Mouse (Mus musculus): ENCODE measurements around the gene Dtymk. TPM values are rescaled to one million over a fixed set of nuclear protein-coding genes. Genes with fewer than 3 reads are reported as not detected.
A peak's percentile ranks its signal among the peaks of the same experiment; 100 is the strongest.
"Not testable (repeated sequence)": the region's sequence is repeated elsewhere in the genome, so short reads cannot be mapped to it uniquely, and the experiment has no call there.

Dtymk gene
- 255 TPM for polyA plus RNA-seq (2012; fragmentation: generic; extraction: Trizol)
- long read RNA-seq, experiment 1, transcript Dtymk-201 (5 exons, 1,003 nt) = major isoform, 54 of 115 reads
- long read RNA-seq, experiment 1, transcript Dtymk-202 (2 exons, 1,055 nt) = minor isoform, 37 of 115 reads
- long read RNA-seq, experiment 1, partial matches to known transcripts = 8 of 115 reads
- long read RNA-seq, experiment 1, other reads (novel, unspliced or antisense) = 12 of 115 reads
- long read RNA-seq, experiment 2, transcript Dtymk-202 (2 exons, 1,055 nt) = minor isoform, 13 of 52 reads
- long read RNA-seq, experiment 2, transcript Dtymk-201 (5 exons, 1,003 nt) = major isoform, 18 of 52 reads
- long read RNA-seq, experiment 2, partial matches to known transcripts = 0 of 52 reads
- long read RNA-seq, experiment 2, other reads (novel, unspliced or antisense) = 21 of 52 reads

DNA sequence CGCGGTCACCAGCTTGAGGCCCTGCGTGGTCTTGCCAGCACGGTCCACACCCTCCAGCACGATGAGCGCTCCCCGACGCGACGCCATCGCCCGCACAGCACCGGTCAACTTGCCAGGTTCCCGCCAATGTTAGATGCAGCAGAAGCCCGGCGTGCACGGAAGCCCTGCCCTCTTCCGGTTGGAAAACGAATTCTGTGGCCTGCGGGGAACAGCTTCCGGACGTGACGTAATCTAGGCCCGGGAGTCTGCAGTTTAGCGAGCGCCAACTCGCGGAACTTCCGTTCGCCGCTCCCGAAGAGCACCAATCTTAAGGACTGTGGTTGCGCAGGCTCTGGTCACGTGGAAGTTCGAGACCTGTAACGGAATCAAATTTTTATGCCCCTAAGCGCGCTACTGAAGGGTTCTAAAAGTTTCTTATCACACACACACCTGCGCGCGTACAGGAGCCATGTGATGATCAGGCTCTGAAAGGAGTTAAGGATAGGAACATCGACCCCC is at the start of gene Dtymk:
TSS of gene Dtymk (minus strand) at position 194 of the 498 bp plus-strand sequence.
- Histone ChIP-seq H3ac (ENCODE audit: control insufficient read depth, insufficient read length, low read depth) (peak within 1 kb of the TSS; percentile 85), H3K79me3 (ENCODE audit: low read depth) (peaks cover 42% of the 10 kb centered on the region), H3K4me3 (ENCODE audit: insufficient read depth, poor library complexity, severe bottlenecking) (peak within 1 kb of the TSS; percentile 63), H3K79me2 (ENCODE audit: control insufficient read depth, insufficient read depth) (peaks cover 78% of the 10 kb centered on the region), H3K36me3 (ENCODE audit: control insufficient read depth, insufficient read depth) (peaks cover 45% of the 10 kb centered on the region), H3K27me3 (ENCODE audit: control insufficient read depth, insufficient read depth, insufficient read length) (no peaks in the 10 kb centered on the region)
- TF ChIP-seq MAX (IDR thresholded peaks at IDR 0.05) (peak; percentile 94), MYOG (IDR thresholded peaks at IDR 0.05; ENCODE audit: control insufficient read depth, extremely low read depth, insufficient read length) (no peak), CTCF (IDR thresholded peaks at IDR 0.05; ENCODE audit: control insufficient read depth, insufficient read depth, insufficient read length) (no peak), MYOD1 (IDR thresholded peaks at IDR 0.05; ENCODE audit: control insufficient read depth, insufficient read length, low read depth) (no peak), FOSL1 (IDR thresholded peaks at IDR 0.05; ENCODE audit: insufficient read depth, low read length, poor library complexity, severe bottlenecking) (no peak), USF1 (IDR thresholded peaks at IDR 0.05; ENCODE audit: low read depth) (peak; percentile 90), CEBPB (IDR thresholded peaks at IDR 0.05; ENCODE audit: low read depth) (peak; percentile 35)

DNA sequence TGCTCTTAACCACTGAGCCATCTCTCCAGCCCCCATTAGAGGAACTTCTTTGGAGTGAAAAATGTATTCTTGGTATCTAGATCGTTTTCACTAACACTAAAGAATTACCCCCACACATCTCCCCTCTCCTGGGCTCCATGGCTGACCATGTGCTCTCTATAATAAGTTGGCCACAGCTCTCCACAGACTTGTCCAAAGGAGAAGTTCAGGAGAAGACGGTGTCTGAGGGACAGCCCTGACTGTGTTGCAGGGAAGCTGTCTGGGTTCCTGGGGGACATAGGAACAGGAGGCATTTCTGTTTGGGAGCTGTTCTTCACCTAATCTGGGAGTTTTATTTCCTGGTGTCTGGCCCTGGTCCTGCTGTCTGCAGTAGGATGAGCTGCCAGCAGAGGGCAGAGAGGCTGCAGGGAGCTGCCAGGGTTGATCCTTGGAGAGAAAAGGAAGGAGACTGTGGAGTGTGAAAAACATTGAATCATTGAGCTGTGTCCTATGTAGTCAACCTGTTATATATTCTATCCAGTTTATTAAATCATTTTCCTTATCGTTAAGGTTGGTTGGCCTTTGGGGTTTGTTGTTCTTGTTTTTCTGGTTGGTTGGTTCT is 44.1 kb upstream of the Dtymk start:
- not testable (repeated sequence) for H3K4me3 ChIP-seq (ENCODE audit: insufficient read depth, poor library complexity, severe bottlenecking); H3K79me3 ChIP-seq (ENCODE audit: low read depth); H3K36me3 ChIP-seq (ENCODE audit: control insufficient read depth, insufficient read depth); H3K27me3 ChIP-seq (ENCODE audit: control insufficient read depth, insufficient read depth, insufficient read length); H3K79me2 ChIP-seq (ENCODE audit: control insufficient read depth, insufficient read depth); H3ac ChIP-seq (ENCODE audit: control insufficient read depth, insufficient read length, low read depth)

DNA sequence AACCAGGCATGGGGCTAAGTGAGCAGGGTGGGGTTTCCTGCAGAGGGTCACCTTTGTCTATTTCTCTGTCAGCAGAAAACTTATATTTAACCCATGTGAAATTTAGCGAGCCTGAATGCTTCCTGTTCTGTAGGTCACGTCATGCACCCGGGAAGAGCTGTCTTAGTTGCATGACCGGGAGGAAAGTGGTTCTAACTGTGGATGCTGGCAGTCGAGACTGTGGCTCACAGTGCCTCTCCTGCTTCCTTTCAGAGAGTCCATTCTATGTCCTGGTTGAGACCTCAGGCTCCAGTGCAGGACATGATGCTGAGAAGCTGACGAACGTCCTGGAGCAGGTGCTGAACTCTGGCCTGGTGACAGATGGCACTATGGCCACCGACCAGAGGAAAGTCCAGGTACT is 36.8 kb upstream of the Dtymk start:
- not testable (repeated sequence) for H3K79me2 ChIP-seq (ENCODE audit: control insufficient read depth, insufficient read depth); H3K79me3 ChIP-seq (ENCODE audit: low read depth); H3ac ChIP-seq (ENCODE audit: control insufficient read depth, insufficient read length, low read depth); H3K4me3 ChIP-seq (ENCODE audit: insufficient read depth, poor library complexity, severe bottlenecking); H3K27me3 ChIP-seq (ENCODE audit: control insufficient read depth, insufficient read depth, insufficient read length); H3K36me3 ChIP-seq (ENCODE audit: control insufficient read depth, insufficient read depth)

DNA sequence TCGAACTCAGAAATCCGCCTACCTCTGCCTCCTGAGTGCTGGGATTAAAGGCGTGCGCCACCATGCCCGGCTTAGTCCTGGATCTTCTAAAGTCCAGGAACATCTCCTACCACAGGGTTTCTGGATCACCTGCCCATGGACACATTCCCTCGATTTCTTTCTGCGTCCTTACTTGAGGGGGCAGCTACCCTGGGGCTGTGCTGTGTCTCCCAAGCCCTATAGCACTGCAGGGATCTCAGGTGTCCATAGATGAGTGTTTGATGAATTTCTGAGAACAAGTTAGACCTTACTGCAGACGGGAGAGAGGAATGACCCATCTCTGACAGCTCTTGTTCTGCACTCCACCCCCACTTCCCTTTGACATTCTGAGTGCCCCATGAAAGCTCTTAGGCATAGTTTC is 35.6 kb upstream of the Dtymk start:
- Histone ChIP-seq H3K4me3 (ENCODE audit: insufficient read depth, poor library complexity, severe bottlenecking) (no peak overlapping the region), H3K27me3 (ENCODE audit: control insufficient read depth, insufficient read depth, insufficient read length) (no peaks in the 10 kb centered on the region), H3K36me3 (ENCODE audit: control insufficient read depth, insufficient read depth) (peaks cover 2% of the 10 kb centered on the region), H3K79me3 (ENCODE audit: low read depth) (no peaks in the 10 kb centered on the region), H3ac (ENCODE audit: control insufficient read depth, insufficient read length, low read depth) (no peak overlapping the region), H3K79me2 (ENCODE audit: control insufficient read depth, insufficient read depth) (no peaks in the 10 kb centered on the region)
- no peak for TF ChIP-seq CTCF (IDR thresholded peaks at IDR 0.05; ENCODE audit: control insufficient read depth, insufficient read depth, insufficient read length)
- TF ChIP-seq MAX (IDR thresholded peaks at IDR 0.05) = no peak

DNA sequence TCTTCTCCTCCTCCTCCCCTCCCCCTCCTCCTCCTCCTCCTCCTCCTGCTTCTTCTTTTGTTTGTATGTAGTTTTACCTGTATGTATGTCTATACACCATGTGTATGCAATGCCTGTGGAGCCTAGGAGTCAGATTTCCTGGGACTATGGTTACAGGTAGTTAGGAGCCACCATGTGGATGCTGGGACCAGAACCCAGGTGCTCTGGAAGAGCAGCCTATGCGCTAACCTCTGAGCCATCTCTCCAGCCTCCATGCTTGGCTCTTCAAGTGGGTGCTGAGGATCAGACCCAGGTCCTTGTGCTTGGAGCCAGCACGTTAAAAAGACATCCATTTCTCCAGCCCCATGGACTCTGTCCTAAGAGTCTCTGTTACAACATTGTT is 34.8 kb upstream of the Dtymk start:
- peaks cover 2% of the 10 kb centered on the region for H3K36me3 ChIP-seq (ENCODE audit: control insufficient read depth, insufficient read depth)
- H3K27me3 ChIP-seq (ENCODE audit: control insufficient read depth, insufficient read depth, insufficient read length) = no peaks in the 10 kb centered on the region
- H3ac ChIP-seq (ENCODE audit: control insufficient read depth, insufficient read length, low read depth) = no peak overlapping the region
- no peak for TF ChIP-seq USF1 (IDR thresholded peaks at IDR 0.05; ENCODE audit: low read depth)
- H3K4me3 ChIP-seq (ENCODE audit: insufficient read depth, poor library complexity, severe bottlenecking) = no peak overlapping the region
- H3K79me3 ChIP-seq (ENCODE audit: low read depth) = no peaks in the 10 kb centered on the region
- H3K79me2 ChIP-seq (ENCODE audit: control insufficient read depth, insufficient read depth) = no peaks in the 10 kb centered on the region

DNA sequence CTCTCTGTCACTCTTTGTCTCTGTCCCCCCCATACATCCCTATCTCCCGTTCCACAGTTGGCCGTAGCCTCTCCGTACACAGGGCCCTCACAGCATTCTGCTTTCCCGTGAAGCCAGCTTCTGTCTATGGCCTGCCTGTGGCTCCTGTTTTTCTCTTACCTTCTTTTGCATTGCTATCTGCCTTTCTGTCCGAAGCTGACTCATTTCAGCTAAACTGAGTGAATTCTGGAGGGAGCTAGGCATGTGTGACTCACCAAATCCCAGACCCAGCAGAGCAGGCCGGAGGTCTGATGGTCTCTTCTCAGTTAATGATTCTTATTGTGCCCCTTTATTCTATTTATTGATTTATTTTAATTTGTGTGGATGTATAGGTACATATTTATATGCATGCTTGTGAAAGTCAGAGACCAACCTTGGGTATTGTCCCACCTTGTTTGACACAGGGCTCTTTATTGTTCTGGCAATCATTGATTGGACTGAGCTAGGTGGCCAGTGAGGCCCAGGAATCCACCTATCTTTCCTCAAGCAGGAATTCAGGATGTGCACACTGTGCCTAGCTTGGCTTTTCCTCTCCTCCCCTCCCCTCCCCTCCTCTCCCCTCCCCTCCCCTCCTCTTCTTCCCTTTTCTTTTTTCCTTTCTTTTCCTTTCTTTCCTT is 34.3 kb upstream of the Dtymk start:
- Histone ChIP-seq H3K79me3 (ENCODE audit: low read depth) (no peaks in the 10 kb centered on the region), H3ac (ENCODE audit: control insufficient read depth, insufficient read length, low read depth) (no peak overlapping the region), H3K36me3 (ENCODE audit: control insufficient read depth, insufficient read depth) (peaks cover 2% of the 10 kb centered on the region), H3K79me2 (ENCODE audit: control insufficient read depth, insufficient read depth) (no peaks in the 10 kb centered on the region), H3K4me3 (ENCODE audit: insufficient read depth, poor library complexity, severe bottlenecking) (no peak overlapping the region), H3K27me3 (ENCODE audit: control insufficient read depth, insufficient read depth, insufficient read length) (no peaks in the 10 kb centered on the region)
- TF ChIP-seq FOSL1 (IDR thresholded peaks at IDR 0.05; ENCODE audit: insufficient read depth, low read length, poor library complexity, severe bottlenecking) (no peak), CEBPB (IDR thresholded peaks at IDR 0.05; ENCODE audit: low read depth) (no peak), MYOG (IDR thresholded peaks at IDR 0.05; ENCODE audit: control insufficient read depth, extremely low read depth, insufficient read length) (no peak), MAX (IDR thresholded peaks at IDR 0.05) (no peak), CTCF (IDR thresholded peaks at IDR 0.05; ENCODE audit: control insufficient read depth, insufficient read depth, insufficient read length) (no peak), MYOD1 (IDR thresholded peaks at IDR 0.05; ENCODE audit: control insufficient read depth, insufficient read length, low read depth) (no peak), USF1 (IDR thresholded peaks at IDR 0.05; ENCODE audit: low read depth) (no peak)
